Mouse (Mus musculus): ENCODE measurements around the gene Pim1.

- no peak for TF ChIP-seq CTCF (IDR thresholded peaks at IDR 0.05; ENCODE audit: low read depth)
- TF ChIP-seq EP300 (optimal IDR thresholded peaks at IDR 0.05): no peak
Observed at GRCm38 (mm10) chr17:29480256-29480655, 10.3 kb upstream of the Pim1 start.
